Mouse (Mus musculus): ENCODE results near the gene Fer1l4. TPM values are rescaled to one million over a fixed set of nuclear protein-coding genes. Genes with fewer than 3 reads are reported as not detected.

Gene Fer1l4
- polyA plus RNA-seq, 1 experiment: not detected

DNA sequence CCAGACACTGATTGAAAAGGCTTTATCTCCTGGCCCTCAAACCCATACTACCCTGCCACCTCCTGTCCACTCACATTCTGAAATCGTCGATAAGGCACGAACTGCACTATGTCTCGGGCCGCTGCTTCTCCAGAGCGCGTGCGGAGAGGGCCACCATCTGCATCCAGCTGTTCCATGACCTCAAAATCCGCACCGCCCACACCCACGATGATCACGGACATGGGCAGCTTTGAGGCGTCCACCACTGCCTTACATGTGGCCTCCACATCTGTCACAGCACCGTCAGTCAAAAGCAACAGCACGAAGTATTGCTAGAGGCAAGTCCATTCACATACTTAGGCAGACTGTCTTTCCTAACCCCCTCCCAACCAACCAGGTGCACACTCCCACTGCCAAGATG is 21.0 kb upstream of the Fer1l4 start:
- no peaks in the 10 kb centered on the region for H3K4me1 ChIP-seq (ENCODE audit: control insufficient read depth, insufficient read depth, low read length)
- no peak for TF ChIP-seq POLR2A (IDR thresholded peaks at IDR 0.05; ENCODE audit: low read depth, low read length)
- no peak for TF ChIP-seq CTCF (IDR thresholded peaks at IDR 0.05; ENCODE audit: borderline replicate concordance, insufficient read depth, low read length)
- H3K4me3 ChIP-seq (ENCODE audit: insufficient read depth, low read length): no peak overlapping the region
- no peak overlapping the region for H3K27ac ChIP-seq (ENCODE audit: insufficient read depth, low read length)

DNA sequence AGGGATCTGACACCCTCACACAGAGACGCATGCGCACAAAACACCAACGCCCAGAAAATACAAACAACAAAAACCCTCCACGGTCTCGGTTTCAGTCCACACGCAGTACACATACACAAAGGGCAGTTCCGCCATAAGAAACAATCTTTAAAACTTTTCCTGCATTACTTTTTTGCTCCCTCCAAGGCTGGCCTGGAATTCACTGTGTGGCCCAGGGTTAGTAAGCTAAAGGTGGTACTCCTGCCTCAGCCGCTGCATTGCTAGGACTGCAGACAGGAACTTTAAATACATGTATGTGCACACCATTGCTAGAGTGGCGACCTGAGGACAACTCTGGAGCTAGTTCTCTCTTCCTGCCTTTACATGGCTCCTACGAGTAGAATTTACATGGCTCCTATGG is 18.5 kb upstream of the Fer1l4 start:
- Histone ChIP-seq H3K4me3 (ENCODE audit: insufficient read depth, low read length) (no peak overlapping the region), H3K4me1 (ENCODE audit: control insufficient read depth, insufficient read depth, low read length) (no peaks in the 10 kb centered on the region), H3K27ac (ENCODE audit: insufficient read depth, low read length) (no peak overlapping the region)
- TF ChIP-seq POLR2A (IDR thresholded peaks at IDR 0.05; ENCODE audit: low read depth, low read length): no peak
- no peak for TF ChIP-seq CTCF (IDR thresholded peaks at IDR 0.05; ENCODE audit: borderline replicate concordance, insufficient read depth, low read length)

DNA sequence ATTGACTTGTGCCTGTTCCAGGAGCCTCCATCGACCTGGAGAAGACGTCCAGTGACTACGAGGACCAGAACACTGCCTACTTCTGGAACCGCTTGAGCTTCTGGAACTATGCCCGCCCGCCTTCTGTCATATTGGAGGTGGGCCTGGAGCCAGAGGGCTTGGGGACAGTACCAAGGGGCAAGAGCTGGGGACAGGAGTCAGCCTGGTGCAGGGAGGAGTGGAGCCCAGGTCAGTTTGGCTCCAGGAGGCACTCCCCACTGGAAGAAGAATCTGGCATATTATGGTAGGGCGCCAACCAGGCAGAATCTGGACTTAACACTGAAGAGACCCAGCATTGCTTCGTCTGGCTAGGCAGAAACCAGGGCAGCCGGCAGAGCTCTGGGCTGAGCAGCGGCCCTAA is 15.2 kb upstream of the Fer1l4 start:
- H3K4me3 ChIP-seq (ENCODE audit: insufficient read depth, low read length): no peak overlapping the region
- TF ChIP-seq CTCF (IDR thresholded peaks at IDR 0.05; ENCODE audit: borderline replicate concordance, insufficient read depth, low read length) (no peak), POLR2A (IDR thresholded peaks at IDR 0.05; ENCODE audit: low read depth, low read length) (no peak)
- no peak overlapping the region for H3K27ac ChIP-seq (ENCODE audit: insufficient read depth, low read length)
- H3K4me1 ChIP-seq (ENCODE audit: control insufficient read depth, insufficient read depth, low read length): no peaks in the 10 kb centered on the region

DNA sequence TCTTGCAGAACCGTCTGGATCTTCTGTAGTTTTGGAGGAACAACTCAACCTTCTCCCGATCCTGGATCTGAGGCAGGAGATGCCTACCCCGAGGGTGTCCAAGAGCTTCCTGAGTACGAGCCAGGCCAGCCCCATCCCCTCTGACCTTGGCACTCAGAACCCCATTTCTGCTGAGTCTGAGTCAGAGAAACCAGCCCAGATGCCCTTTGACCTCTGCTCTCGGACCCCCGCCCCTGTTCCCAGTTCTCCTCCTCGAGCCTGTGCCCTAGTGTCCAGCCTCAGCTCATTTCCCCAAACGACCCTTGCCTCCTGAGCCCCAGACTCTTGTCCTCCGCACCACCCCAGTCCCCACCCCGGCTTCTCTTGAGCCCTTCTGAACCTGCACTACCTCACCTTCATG is 13.4 kb upstream of the Fer1l4 start:
- no peak overlapping the region for H3K27ac ChIP-seq (ENCODE audit: insufficient read depth, low read length)
- no peaks in the 10 kb centered on the region for H3K4me1 ChIP-seq (ENCODE audit: control insufficient read depth, insufficient read depth, low read length)
- no peak for TF ChIP-seq POLR2A (IDR thresholded peaks at IDR 0.05; ENCODE audit: low read depth, low read length)
- no peak for TF ChIP-seq CTCF (IDR thresholded peaks at IDR 0.05; ENCODE audit: borderline replicate concordance, insufficient read depth, low read length)

DNA sequence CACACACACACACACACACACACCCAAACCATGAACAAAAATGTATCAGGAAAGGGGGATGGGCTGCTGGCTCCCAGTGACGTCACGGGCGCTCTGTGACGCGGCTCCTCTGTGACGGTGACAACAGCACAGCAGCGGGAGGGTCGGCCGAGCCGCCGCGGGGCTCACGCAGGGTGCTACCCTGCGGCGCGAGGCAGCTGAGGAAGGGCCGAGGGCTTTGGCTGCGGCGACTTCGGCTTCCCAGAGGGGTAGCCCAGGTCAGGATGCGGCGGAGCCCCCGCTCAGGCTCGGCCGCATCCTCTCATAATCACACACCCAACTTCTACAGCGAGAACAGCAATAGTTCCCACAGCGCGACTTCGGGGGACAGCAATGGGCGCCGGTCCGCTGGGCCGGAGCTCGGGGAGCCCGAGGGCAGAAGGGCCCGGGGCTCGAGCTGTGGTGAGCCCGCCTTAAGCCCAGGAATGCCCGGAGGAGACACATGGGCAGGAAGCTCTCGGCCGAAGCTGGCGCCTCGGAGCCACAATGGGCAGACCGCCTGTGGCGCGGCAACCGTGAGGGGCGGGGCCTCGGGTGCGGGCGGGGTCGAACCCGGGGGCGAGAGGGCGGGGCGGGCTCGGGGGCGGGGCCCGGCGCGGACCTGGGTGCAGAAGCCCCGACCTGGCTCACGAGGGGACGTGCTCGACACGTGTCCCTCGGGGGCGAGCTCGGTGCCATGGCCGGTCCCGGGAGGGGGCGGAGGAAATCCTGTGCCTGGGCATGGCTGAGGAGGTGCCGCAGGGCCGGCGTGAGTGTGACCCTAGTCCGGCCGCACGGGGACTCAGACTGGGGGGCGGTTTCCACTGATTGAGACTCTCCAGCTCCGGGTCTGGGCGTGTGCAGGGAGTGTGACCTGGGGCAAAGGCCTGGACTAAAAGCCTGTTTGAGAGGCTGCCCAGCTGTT is 12.6 kb upstream of the Fer1l4 start, which contains the start of gene Spag4:
Gene Spag4 (plus strand): TSS at position 77 of the 943 bp plus-strand sequence.
- TF ChIP-seq CTCF (IDR thresholded peaks at IDR 0.05; ENCODE audit: borderline replicate concordance, insufficient read depth, low read length) (no peak), POLR2A (IDR thresholded peaks at IDR 0.05; ENCODE audit: low read depth, low read length) (peak; percentile 76)
- Histone ChIP-seq H3K4me1 (ENCODE audit: control insufficient read depth, insufficient read depth, low read length) (no peaks in the 10 kb centered on the region), H3K4me3 (ENCODE audit: insufficient read depth, low read length) (peak within 1 kb of the TSS; percentile 80), H3K27ac (ENCODE audit: insufficient read depth, low read length) (peak within 1 kb of the TSS; percentile 29; the same call in 1 of the 2 replicates)

More for the DNA sequence above, 13.4 kb upstream of the Fer1l4 start:
- peak overlapping the region; percentile 42 for H3K4me3 ChIP-seq (ENCODE audit: insufficient read depth, low read length)

DNA sequence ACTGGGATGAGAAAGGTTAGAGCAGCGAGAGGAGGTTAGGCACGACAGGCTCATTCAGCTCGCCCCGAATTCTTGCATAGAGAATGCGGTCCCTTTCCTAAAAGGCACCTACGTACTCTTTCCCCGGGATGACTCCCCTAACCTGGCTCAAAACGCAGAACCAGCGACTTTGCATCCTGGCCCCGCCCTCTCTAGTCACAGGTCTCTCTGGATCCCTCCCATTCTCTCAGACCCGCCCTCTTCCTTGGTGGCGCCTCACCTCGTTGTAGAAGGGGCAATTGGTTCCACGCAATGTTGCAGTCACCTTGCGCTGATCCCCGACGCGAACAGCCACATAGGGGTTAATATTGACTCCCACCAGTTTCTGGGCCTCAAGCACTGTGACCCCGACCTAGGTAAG is 4.8 kb downstream of the Fer1l4 start:
- Histone ChIP-seq H3K27ac (ENCODE audit: insufficient read depth, low read length) (no peak overlapping the region), H3K4me1 (ENCODE audit: control insufficient read depth, insufficient read depth, low read length) (no peaks in the 10 kb centered on the region), H3K4me3 (ENCODE audit: insufficient read depth, low read length) (no peak overlapping the region)
- TF ChIP-seq POLR2A (IDR thresholded peaks at IDR 0.05; ENCODE audit: low read depth, low read length) (no peak), CTCF (IDR thresholded peaks at IDR 0.05; ENCODE audit: borderline replicate concordance, insufficient read depth, low read length) (no peak)

DNA sequence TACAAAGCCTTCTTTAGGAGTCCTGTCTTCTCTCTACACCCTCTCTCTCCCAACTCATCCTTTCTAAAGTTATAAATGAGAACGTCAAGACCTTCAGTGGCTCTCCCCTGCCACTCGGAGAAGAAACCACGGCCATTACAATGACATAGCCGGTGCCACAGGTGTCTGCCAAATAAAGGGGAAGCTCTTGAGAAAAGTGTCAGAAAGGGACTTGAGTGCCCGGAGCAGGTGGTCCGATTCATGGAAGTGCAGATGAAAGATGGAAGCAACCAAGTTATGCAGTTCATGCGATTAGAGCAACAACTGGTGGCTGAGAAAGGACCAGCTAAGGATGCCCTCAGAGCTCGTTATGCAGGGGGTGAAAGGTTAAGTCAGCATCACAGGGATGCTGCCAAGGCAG is 9.8 kb downstream of the Fer1l4 start:
- no peak overlapping the region for H3K27ac ChIP-seq (ENCODE audit: insufficient read depth, low read length)
- no peaks in the 10 kb centered on the region for H3K4me1 ChIP-seq (ENCODE audit: control insufficient read depth, insufficient read depth, low read length)
- no peak overlapping the region for H3K4me3 ChIP-seq (ENCODE audit: insufficient read depth, low read length)
- TF ChIP-seq CTCF (IDR thresholded peaks at IDR 0.05; ENCODE audit: borderline replicate concordance, insufficient read depth, low read length): no peak
- TF ChIP-seq POLR2A (IDR thresholded peaks at IDR 0.05; ENCODE audit: low read depth, low read length): no peak

DNA sequence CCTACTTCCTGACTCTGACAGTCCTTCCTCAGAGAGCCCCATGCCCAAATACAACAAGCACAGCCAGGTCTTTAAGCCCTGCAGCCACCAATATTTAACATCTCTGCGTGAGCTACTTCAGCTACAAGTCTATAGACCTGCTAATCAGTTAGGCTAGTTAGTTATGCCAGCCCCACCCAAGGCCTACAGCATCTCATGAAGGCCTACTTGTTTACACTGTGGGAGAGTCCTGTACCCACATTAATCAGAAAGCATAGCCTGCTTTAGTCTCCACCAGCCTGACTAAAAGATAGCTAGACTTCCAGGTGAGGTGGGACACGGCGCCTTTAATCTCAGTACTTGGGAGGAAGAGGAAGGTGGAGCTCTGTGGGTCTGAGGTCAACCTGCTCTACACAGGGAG is 13.4 kb downstream of the Fer1l4 start:
- no peak overlapping the region for H3K4me3 ChIP-seq (ENCODE audit: insufficient read depth, low read length)
- no peak overlapping the region for H3K27ac ChIP-seq (ENCODE audit: insufficient read depth, low read length)
- no peak for TF ChIP-seq CTCF (IDR thresholded peaks at IDR 0.05; ENCODE audit: borderline replicate concordance, insufficient read depth, low read length)
- TF ChIP-seq POLR2A (IDR thresholded peaks at IDR 0.05; ENCODE audit: low read depth, low read length): no peak
- no peaks in the 10 kb centered on the region for H3K4me1 ChIP-seq (ENCODE audit: control insufficient read depth, insufficient read depth, low read length)

DNA sequence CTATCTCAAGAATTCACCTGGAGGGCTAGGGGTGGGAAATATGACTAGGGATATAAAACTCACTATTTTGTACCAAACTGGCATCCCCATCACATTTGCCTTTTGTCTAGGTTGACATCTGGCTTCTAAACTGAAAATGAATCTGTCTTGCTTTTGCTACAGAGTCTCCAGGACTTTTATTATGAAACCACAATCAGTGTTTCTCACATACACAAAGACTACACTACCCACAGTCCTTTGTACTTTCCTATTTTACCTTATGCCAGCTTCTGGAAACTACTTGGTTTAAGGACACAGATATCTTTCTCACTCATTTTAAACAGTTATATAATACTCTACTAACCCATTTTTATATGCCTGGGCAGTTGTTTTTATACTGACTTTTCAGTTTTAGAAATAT is 27.3 kb downstream of the Fer1l4 start:
- TF ChIP-seq CTCF (IDR thresholded peaks at IDR 0.05; ENCODE audit: borderline replicate concordance, insufficient read depth, low read length): no peak
- Histone ChIP-seq H3K4me1 (ENCODE audit: control insufficient read depth, insufficient read depth, low read length) (no peaks in the 10 kb centered on the region), H3K27ac (ENCODE audit: insufficient read depth, low read length) (no peak overlapping the region), H3K4me3 (ENCODE audit: insufficient read depth, low read length) (no peak overlapping the region)

DNA sequence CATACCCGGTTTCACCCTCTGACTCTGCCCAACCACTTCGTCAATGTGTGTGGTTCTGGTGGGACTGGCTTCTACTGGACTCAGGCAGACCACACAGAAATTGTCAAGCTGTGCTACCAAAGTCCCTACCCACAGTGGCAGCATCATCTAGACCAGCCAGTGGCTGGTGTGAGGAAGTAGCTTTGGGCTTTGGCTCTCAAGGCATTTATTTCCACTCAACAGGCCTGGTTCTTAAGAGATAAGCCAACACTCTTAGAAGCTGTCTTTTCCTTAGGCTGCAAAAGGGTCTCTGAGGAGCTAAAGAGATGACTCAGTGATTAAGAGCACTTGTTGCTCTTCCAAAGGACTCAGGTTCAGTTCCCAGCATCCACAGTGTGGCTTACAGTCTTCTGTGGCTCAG is 31.0 kb downstream of the Fer1l4 start:
- H3K27ac ChIP-seq (ENCODE audit: insufficient read depth, low read length): no peak overlapping the region
- no peak for TF ChIP-seq POLR2A (IDR thresholded peaks at IDR 0.05; ENCODE audit: low read depth, low read length)
- TF ChIP-seq CTCF (IDR thresholded peaks at IDR 0.05; ENCODE audit: borderline replicate concordance, insufficient read depth, low read length): no peak
- H3K4me3 ChIP-seq (ENCODE audit: insufficient read depth, low read length): no peak overlapping the region
- H3K4me1 ChIP-seq (ENCODE audit: control insufficient read depth, insufficient read depth, low read length): no peaks in the 10 kb centered on the region
